Mouse (Mus musculus) bone marrow macrophage, adult 2 months (primary cell): Measurements from ENCODE around the gene Fam122b. TPM values are rescaled to one million over a fixed set of nuclear protein-coding genes. Genes with fewer than 3 reads are reported as not detected.
"Not testable (repeated sequence)": the region's sequence is repeated elsewhere in the genome, so short reads cannot be mapped to it uniquely, and the experiment has no call there.

Experiments
- H3K27ac ChIP-seq: 2 replicates; pipeline ENCODE4 v1.5.1; 2012; ENCODE audit warnings: low read depth, low read length; ENCODE audit not compliant: insufficient read depth
- H3K4me1 ChIP-seq: 2 replicates; pipeline ENCODE4 v1.6.1; 2012; ENCODE audit warnings: low read length; ENCODE audit not compliant: control insufficient read depth, insufficient read depth
- H3K4me3 ChIP-seq: 2 replicates; pipeline ENCODE4 v1.5.1; 2012; ENCODE audit warnings: mild to moderate bottlenecking, low read length, moderate library complexity; ENCODE audit not compliant: insufficient read depth
- CTCF ChIP-seq: IDR thresholded peaks from 2 replicates; pipeline ENCODE4 v1.5.1; 2012; ENCODE audit warnings: low read depth, mild to moderate bottlenecking, low read length, moderate library complexity
- POLR2A ChIP-seq: IDR thresholded peaks from 2 replicates; pipeline ENCODE4 v1.6.1; 2012; ENCODE audit warnings: mild to moderate bottlenecking, low read depth, low read length, borderline replicate concordance
- polyA plus RNA-seq: library from polyadenylated mRNA; stranded (reverse); fragments of >200 nt; gene quantifications from 2 replicates; pipeline ENCODE4 v1.2.4, GENCODE M21; 2012; ENCODE audit not compliant: missing spikeins, insufficient read depth, insufficient read length

Fam122b gene
- polyA plus RNA-seq: 7.3 and 8.7 TPM in 2 replicates

DNA sequence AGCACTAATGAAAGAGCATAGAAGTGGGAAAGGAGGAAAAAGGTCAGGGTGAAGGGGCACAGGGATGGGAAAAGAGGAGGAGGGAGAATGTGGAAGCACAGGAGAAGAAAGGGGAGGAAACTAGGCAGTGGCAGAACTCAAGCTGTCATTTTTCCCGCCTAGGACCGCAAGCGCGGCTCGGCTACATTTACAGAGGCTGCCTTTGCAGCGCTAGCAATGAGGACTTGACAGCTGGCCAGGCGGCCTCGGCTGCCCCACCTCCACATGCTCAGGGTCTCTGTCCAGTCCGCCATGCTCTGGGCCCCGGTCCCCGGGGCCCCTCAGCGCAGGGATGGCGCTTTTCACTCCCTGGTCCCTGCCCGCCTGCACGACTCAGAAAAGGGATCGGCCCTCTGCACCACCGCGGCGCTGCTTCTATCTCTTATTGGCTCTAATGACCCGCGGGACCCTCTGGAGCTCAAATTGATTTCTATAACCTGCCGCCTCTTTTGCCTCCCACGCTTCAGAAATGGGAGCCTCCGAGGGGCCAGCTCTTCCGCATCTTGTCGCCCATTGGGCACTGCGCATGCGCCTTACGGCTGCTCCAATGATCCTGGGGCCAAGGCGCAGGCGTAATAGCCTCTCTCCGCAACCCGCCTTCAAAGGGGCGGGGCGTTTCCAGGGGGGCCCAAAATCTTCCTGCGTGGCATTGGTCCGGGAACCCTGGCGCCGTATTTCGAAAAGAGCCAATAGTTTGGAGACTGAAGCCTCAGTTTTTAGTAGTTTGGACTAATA, at the start of gene Fam122b:
Fam122b (minus strand) TSS at position 517 of the 774 bp plus-strand sequence.
- peak within 1 kb of the TSS; percentile 76 for H3K4me3 ChIP-seq
- H3K4me1 ChIP-seq: no peaks in the 10 kb centered on the region
- peak within 1 kb of the TSS; percentile 59 for H3K27ac ChIP-seq
- TF ChIP-seq CTCF (no peak), POLR2A (no peak)

- no peak for TF ChIP-seq POLR2A
- no peak for TF ChIP-seq CTCF
- Histone ChIP-seq H3K27ac (no peak overlapping the region), H3K4me1 (no peaks in the 10 kb centered on the region), H3K4me3 (no peak overlapping the region)
Measured at GRCm38 (mm10) chrX:53287924-53288323, 18.3 kb upstream of the Fam122b start.

DNA sequence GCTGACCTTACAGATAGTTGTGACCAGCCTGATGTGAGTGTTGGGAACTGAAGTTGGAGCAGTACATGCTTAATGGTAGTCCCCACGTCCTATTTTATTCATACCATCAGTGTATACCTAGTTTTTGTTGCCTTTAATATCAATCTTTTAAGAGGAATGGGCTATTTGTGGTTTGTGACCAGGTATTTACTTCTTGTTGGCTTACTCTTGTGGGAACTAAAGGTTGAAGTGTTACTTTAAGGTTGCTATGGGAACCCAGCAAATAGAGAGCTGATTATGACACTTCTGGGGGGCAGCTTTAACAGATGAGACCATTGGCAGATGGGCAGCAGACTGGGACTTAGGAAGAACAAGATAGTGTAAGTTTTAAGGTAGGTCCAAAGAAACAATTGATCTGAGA, 3.5 kb upstream of the Fam122b start, which contains the start of gene Fam122c:
Fam122c (plus strand) TSS at position 301 of the 400 bp plus-strand sequence.
- H3K4me3 ChIP-seq: no peak within 1 kb of the TSS
- H3K27ac ChIP-seq: no peak within 1 kb of the TSS
- H3K4me1 ChIP-seq: no peaks in the 10 kb centered on the region
- no peak for TF ChIP-seq CTCF
- TF ChIP-seq POLR2A: no peak

- not testable (repeated sequence) for H3K27ac ChIP-seq, H3K4me1 ChIP-seq, H3K4me3 ChIP-seq
Measured at GRCm38 (mm10) chrX:53271628-53272027, 2.0 kb upstream of the Fam122b start.

GRCm38 (mm10) chrX:53270063-53270432, 443 bp upstream of the Fam122b start:
- Histone ChIP-seq H3K4me3 (peak overlapping the region; percentile 42), H3K27ac (peak overlapping the region; percentile 27; the same call in 1 of the 2 replicates), H3K4me1 (no peaks in the 10 kb centered on the region)
- TF ChIP-seq CTCF (no peak), POLR2A (no peak)

GRCm38 (mm10) chrX:53268856-53269255, 749 bp downstream of the Fam122b start:
- 0 out of 2 replicates have a peak overlapping the region, but pooled peaks have one; percentile 59 for H3K27ac ChIP-seq
- TF ChIP-seq CTCF: no peak
- no peak for TF ChIP-seq POLR2A
- H3K4me3 ChIP-seq: peak overlapping the region; percentile 76
- H3K4me1 ChIP-seq: no peaks in the 10 kb centered on the region

GRCm38 (mm10) chrX:53266186-53266585, 3.4 kb downstream of the Fam122b start:
- H3K4me1 ChIP-seq: no peaks in the 10 kb centered on the region
- H3K4me3 ChIP-seq: no peak overlapping the region
- H3K27ac ChIP-seq: no peak overlapping the region
- TF ChIP-seq CTCF (no peak), POLR2A (no peak)

GRCm38 (mm10) chrX:53255195-53255594, 14.4 kb downstream of the Fam122b start:
- no peak for TF ChIP-seq CTCF
- TF ChIP-seq POLR2A: no peak
- Histone ChIP-seq H3K27ac (no peak overlapping the region), H3K4me3 (no peak overlapping the region), H3K4me1 (no peaks in the 10 kb centered on the region)

DNA sequence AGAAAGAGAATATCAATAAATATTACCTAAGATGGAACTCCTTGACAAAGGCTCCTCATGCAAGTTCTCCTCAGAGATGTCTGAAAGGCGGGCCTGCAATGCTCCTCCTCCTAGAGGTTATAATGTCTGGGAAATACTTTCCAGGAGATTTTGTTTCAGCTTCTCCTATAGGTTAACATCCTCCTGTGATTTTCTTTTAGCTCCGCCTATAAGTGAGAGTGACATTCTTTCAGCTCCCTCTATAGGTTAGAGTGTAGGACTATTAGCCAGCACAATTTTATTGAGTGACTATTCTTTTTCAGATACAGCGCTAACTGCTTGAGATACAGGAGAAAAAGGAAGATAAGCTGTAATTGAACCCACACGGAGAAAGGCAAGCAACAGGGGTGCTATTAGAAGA, 29.6 kb downstream of the Fam122b start, which contains the start of gene Plac1:
Plac1 (minus strand) TSS at position 101 of the 400 bp plus-strand sequence.
- Histone ChIP-seq H3K4me3 (no peak within 1 kb of the TSS), H3K4me1 (no peaks in the 10 kb centered on the region), H3K27ac (no peak within 1 kb of the TSS)
- TF ChIP-seq CTCF: no peak

- no peaks in the 10 kb centered on the region for H3K4me1 ChIP-seq
- no peak overlapping the region for H3K4me3 ChIP-seq
- H3K27ac ChIP-seq: no peak overlapping the region
- TF ChIP-seq CTCF (no peak), POLR2A (no peak)
Measured at GRCm38 (mm10) chrX:53237971-53238370, 31.6 kb downstream of the Fam122b start.

- Histone ChIP-seq H3K4me1 (no peaks in the 10 kb centered on the region), H3K4me3 (no peak overlapping the region), H3K27ac (no peak overlapping the region)
- TF ChIP-seq POLR2A (no peak), CTCF (no peak)
Measured at GRCm38 (mm10) chrX:53236404-53236803, 33.2 kb downstream of the Fam122b start.
